Mouse (Mus musculus) NIH3T3 (cell line): ENCODE results near the gene Pdk2.

Experiments
- DNase-seq: peaks from one replicate; pipeline ENCODE4 v3.0.0-alpha.2; 2012; ENCODE audit warnings: low read depth

Pdk2 gene

GRCm38 (mm10) chr11:95070140-95071107 is 29.3 kb upstream of the Pdk2 start:
- no peak for DNase-seq

GRCm38 (mm10) chr11:95069226-95069957 is 28.2 kb upstream of the Pdk2 start:
- DNase-seq: no peak

- no peak for DNase-seq
Observed at GRCm38 (mm10) chr11:95056768-95057501, 15.8 kb upstream of the Pdk2 start.

GRCm38 (mm10) chr11:95053062-95053461 is 11.9 kb upstream of the Pdk2 start:
- DNase-seq: no peak

- peak; percentile 81 for DNase-seq
Observed at GRCm38 (mm10) chr11:95046980-95047680, 6.0 kb upstream of the Pdk2 start.

- DNase-seq: no peak
Observed at GRCm38 (mm10) chr11:95044185-95044870, 3.2 kb upstream of the Pdk2 start.

- no peak for DNase-seq
Observed at GRCm38 (mm10) chr11:95043608-95044007, 2.5 kb upstream of the Pdk2 start.

- DNase-seq: no peak
Observed at GRCm38 (mm10) chr11:95043060-95043459, 1.9 kb upstream of the Pdk2 start.

GRCm38 (mm10) chr11:95042096-95042495 is 942 bp upstream of the Pdk2 start:
- peak; percentile 93 for DNase-seq

GRCm38 (mm10) chr11:95040491-95041138 is 539 bp downstream of the Pdk2 start:
- DNase-seq: peak; percentile 33

GRCm38 (mm10) chr11:95039766-95040165 is 1.4 kb downstream of the Pdk2 start:
- no peak for DNase-seq

- no peak for DNase-seq
Observed at GRCm38 (mm10) chr11:95038818-95039655, 2.1 kb downstream of the Pdk2 start.

- DNase-seq: peak; percentile 31
Observed at GRCm38 (mm10) chr11:95038156-95038817, 2.9 kb downstream of the Pdk2 start.

GRCm38 (mm10) chr11:95037306-95037705 is 3.8 kb downstream of the Pdk2 start:
- DNase-seq: no peak

- DNase-seq: no peak
Observed at GRCm38 (mm10) chr11:95036521-95036920, 4.6 kb downstream of the Pdk2 start.

GRCm38 (mm10) chr11:95034902-95035301 is 6.3 kb downstream of the Pdk2 start:
- DNase-seq: no peak

- DNase-seq: no peak
Observed at GRCm38 (mm10) chr11:95033617-95034016, 7.5 kb downstream of the Pdk2 start.

- DNase-seq: no peak
Observed at GRCm38 (mm10) chr11:95032945-95033344, 8.2 kb downstream of the Pdk2 start.

- DNase-seq: no peak
Observed at GRCm38 (mm10) chr11:95027850-95028470, 13.2 kb downstream of the Pdk2 start.
